Mouse (Mus musculus): ENCODE measurements at regions not wholly inside any gene's neighbourhood (a gene's known extent, or its start where the extent isn't known, plus 50 kb on each side); places are given as distances from the start of the nearest gene placed in this dataset.
A peak's percentile ranks its signal among the peaks of the same experiment; 100 is the strongest.

- no peak for DNase-seq (ENCODE audit: low spot score in 2 of 2)
Observed at GRCm38 (mm10) chr8:34571736-34572135, 460.2 kb upstream of the Gm10131 start.

GRCm38 (mm10) chr8:34562278-34562677 lies 450.7 kb upstream of the Gm10131 start:
- no peak for DNase-seq (ENCODE audit: low spot score in 2 of 2)

- no peak for DNase-seq (ENCODE audit: low spot score in 2 of 2)
Observed at GRCm38 (mm10) chr8:34549786-34550185, 438.2 kb upstream of the Gm10131 start.

- no peak for DNase-seq (ENCODE audit: low spot score in 2 of 2)
Observed at GRCm38 (mm10) chr8:34546815-34547214, 435.3 kb upstream of the Gm10131 start.

GRCm38 (mm10) chr8:34542361-34543038 lies 431.0 kb upstream of the Gm10131 start:
- no peak for DNase-seq (ENCODE audit: low spot score in 2 of 2)

GRCm38 (mm10) chr8:34539232-34539631 lies 427.7 kb upstream of the Gm10131 start:
- DNase-seq (ENCODE audit: low spot score in 2 of 2), result no peak

GRCm38 (mm10) chr8:34535434-34535833 lies 423.9 kb upstream of the Gm10131 start:
- no peak for DNase-seq (ENCODE audit: low spot score in 2 of 2)

GRCm38 (mm10) chr8:34533421-34533820 lies 421.9 kb upstream of the Gm10131 start:
- no peak for DNase-seq (ENCODE audit: low spot score in 2 of 2)

- DNase-seq (ENCODE audit: low spot score in 2 of 2), result no peak
Observed at GRCm38 (mm10) chr8:34530896-34531679, 419.6 kb upstream of the Gm10131 start.

GRCm38 (mm10) chr8:34530046-34530445 lies 418.5 kb upstream of the Gm10131 start:
- peak; percentile 31 to 55 for DNase-seq (ENCODE audit: low spot score in 2 of 2)

GRCm38 (mm10) chr8:34529452-34529851 lies 417.9 kb upstream of the Gm10131 start:
- no peak for DNase-seq (ENCODE audit: low spot score in 2 of 2)

GRCm38 (mm10) chr8:34528213-34528612 lies 416.7 kb upstream of the Gm10131 start:
- no peak for DNase-seq (ENCODE audit: low spot score in 2 of 2)

- no peak for DNase-seq (ENCODE audit: low spot score in 2 of 2)
Observed at GRCm38 (mm10) chr8:34525231-34525630, 413.7 kb upstream of the Gm10131 start.

- peak in 1 of 2 experiments; percentile 33 for DNase-seq (ENCODE audit: low spot score in 2 of 2)
Observed at GRCm38 (mm10) chr8:34523849-34524248, 412.3 kb upstream of the Gm10131 start.

GRCm38 (mm10) chr8:34521316-34521715 lies 409.8 kb upstream of the Gm10131 start:
- DNase-seq (ENCODE audit: low spot score in 2 of 2), result no peak

GRCm38 (mm10) chr8:34520664-34521063 lies 409.1 kb upstream of the Gm10131 start:
- DNase-seq (ENCODE audit: low spot score in 2 of 2), result no peak

- no peak for DNase-seq (ENCODE audit: low spot score in 2 of 2)
Observed at GRCm38 (mm10) chr8:34513459-34514090, 402.0 kb upstream of the Gm10131 start.

GRCm38 (mm10) chr8:34505829-34506555 lies 394.5 kb upstream of the Gm10131 start:
- peak in 1 of 2 experiments; percentile 23 for DNase-seq (ENCODE audit: low spot score in 2 of 2)

- DNase-seq (ENCODE audit: low spot score in 2 of 2), result no peak
Observed at GRCm38 (mm10) chr8:34505102-34505501, 393.6 kb upstream of the Gm10131 start.

- no peak for DNase-seq (ENCODE audit: low spot score in 2 of 2)
Observed at GRCm38 (mm10) chr8:34502606-34503162, 391.1 kb upstream of the Gm10131 start.

- DNase-seq (ENCODE audit: low spot score in 2 of 2), result no peak
Observed at GRCm38 (mm10) chr8:34499196-34499595, 387.7 kb upstream of the Gm10131 start.

GRCm38 (mm10) chr8:34496751-34497150 lies 385.2 kb upstream of the Gm10131 start:
- DNase-seq (ENCODE audit: low spot score in 2 of 2), result no peak

Data from urinary bladder, adult 18-20 months (tissue).